Comparison of ENCODE assay signal across 8 mouse cellular contexts in genomic region chr8:60954281-60955014, GRCm38 (mm10). TPM values are rescaled to one million over a fixed set of nuclear protein-coding genes. Genes with fewer than 3 reads are reported as not detected.
A peak's percentile ranks its signal among the peaks of the same experiment; 100 is the strongest.
DNase-seq lines count a peak whose midpoint lies in the region; ATAC-seq lines count a peak whose summit lies in the region.

No protein-coding gene starts in this region.

- H3K27ac ChIP-seq in hindbrain, embryonic 10.5 days = peak overlapping the region; percentile 91
- peak overlapping the region; percentile 80 for H3K27ac ChIP-seq in lung, embryonic 15.5 days

- no peaks in the 10 kb centered on the region for H3K27me3 ChIP-seq in hindbrain, embryonic 10.5 days (ENCODE audit: insufficient read depth, poor library complexity, severe bottlenecking)
- no peaks in the 10 kb centered on the region for H3K27me3 ChIP-seq in lung, embryonic 15.5 days

- 2% methylated on average over 15 of the region's 15 CpGs for WGBS in hindbrain, embryonic 10.5 days
- WGBS in lung, embryonic 15.5 days = 3% methylated on average over 15 of the region's 15 CpGs

- H3K4me3 ChIP-seq in hindbrain, embryonic 10.5 days = peak overlapping the region; percentile 54
- peak overlapping the region; percentile 28 for H3K4me3 ChIP-seq in lung, embryonic 15.5 days

- DNase-seq in NIH3T3 (ENCODE audit: low read depth) = peak; percentile 95
- peak; percentile 86 to 87 for DNase-seq in cerebellum, postnatal 10 days
- peak; percentile 86 to 89 for DNase-seq in frontal cortex, adult 2 months (ENCODE audit: extremely low spot score in 1 of 2, low spot score in 1 of 2)
- peak; percentile 81 for DNase-seq in hindbrain, embryonic 10.5 days (ENCODE audit: low spot score)
- peak; percentile 73 for DNase-seq in layer of hippocampus, adult 9-10 months (ENCODE audit: low spot score)
- DNase-seq in ovary, postnatal 10 days (ENCODE audit: low spot score) = peak; percentile 41
- peak; percentile 60 to 79 for DNase-seq in urinary bladder, postnatal 36 days (ENCODE audit: low spot score in 2 of 2)

- peak; percentile 95 for ATAC-seq in lung, embryonic 15.5 days (ENCODE audit: borderline replicate concordance, extremely low read depth, low FRiP score, low TSS enrichment)

- H3K36me3 ChIP-seq in hindbrain, embryonic 10.5 days = no peaks in the 10 kb centered on the region
- no peaks in the 10 kb centered on the region for H3K36me3 ChIP-seq in lung, embryonic 15.5 days

- H3K9ac ChIP-seq in lung, embryonic 15.5 days = no peak overlapping the region

- H3K4me2 ChIP-seq in lung, embryonic 15.5 days = peak overlapping the region; percentile 55

- H3K9me3 ChIP-seq in hindbrain, embryonic 10.5 days = no peaks in the 10 kb centered on the region
- no peaks in the 10 kb centered on the region for H3K9me3 ChIP-seq in lung, embryonic 15.5 days

- peaks cover 17% of the 10 kb centered on the region for H3K4me1 ChIP-seq in hindbrain, embryonic 10.5 days (replicated peaks)
- H3K4me1 ChIP-seq in lung, embryonic 15.5 days = peaks cover 2% of the 10 kb centered on the region; the same call in 1 of the 2 replicates

RNA-seq across cellular contexts. Expression of gene Clcn3, which starts 28.7 kb away (rescaled TPM):
- 71.1 and 78.5 TPM in 2 replicates for polyA plus RNA-seq in frontal cortex, adult 2 months (2012; rRNA removed)
- polyA plus RNA-seq in hindbrain, embryonic 10.5 days (2016; fragmentation: Nextera tagmentation; extraction: Ambion mirVana) = 25.4 and 29.0 TPM in 2 replicates
- polyA plus RNA-seq in lung, embryonic 15.5 days (2015; fragmentation: Nextera tagmentation; extraction: Ambion mirVana) = 16.8 and 20.7 TPM in 2 replicates

RNA-seq across cellular contexts. Expression of gene Nek1, which starts 38.5 kb away (rescaled TPM):
- 29.0 and 32.8 TPM in 2 replicates for polyA plus RNA-seq in frontal cortex, adult 2 months (2012; rRNA removed)
- polyA plus RNA-seq in hindbrain, embryonic 10.5 days (2016; fragmentation: Nextera tagmentation; extraction: Ambion mirVana) = 16.5 and 21.1 TPM in 2 replicates
- polyA plus RNA-seq in lung, embryonic 15.5 days (2015; fragmentation: Nextera tagmentation; extraction: Ambion mirVana) = 15.9 and 18.0 TPM in 2 replicates

Comparison
In these comparisons a context has a peak if more than half of its experiments do, and no peak if none do; other contexts are left out.
1. Peak in every context shown above with its lines: DNase-seq, ATAC-seq, H3K4me3 ChIP-seq and H3K27ac ChIP-seq.
2. DNase-seq: peak in every context shown above with its lines; median percentile 95 in NIH3T3; 88 in frontal cortex, adult 2 months; 86 in cerebellum, postnatal 10 days; 81 in hindbrain, embryonic 10.5 days; 73 in layer of hippocampus, adult 9-10 months; 70 in urinary bladder, postnatal 36 days; 41 in ovary, postnatal 10 days.